Mouse (Mus musculus) erythroblast, adult 5-6 weeks (primary cell): Measurements from ENCODE around the gene Car6. TPM values are rescaled to one million over a fixed set of nuclear protein-coding genes. Genes with fewer than 3 reads are reported as not detected.

Source experiments
- ATAC-seq: replicated peaks from 2 replicates; pipeline ENCODE4 v1.8.0; 2016; ENCODE audit warnings: moderate number of reproducible peaks, mild to moderate bottlenecking, moderate TSS enrichment, inconsistent platforms; ENCODE audit not compliant: poor library complexity, low FRiP score, severe bottlenecking
- total RNA-seq, 2 experiments: library from RNA; stranded (forward) in 1 of 2; stranded (reverse) in 1 of 2; fragments of 150-400 nt in 1 of 2; fragments of 200-764, 138-1000 nt in 1 of 2; gene quantifications; 2 replicates each; pipeline versions ENCODE4 v1.2.3 to v1.2.4; 2015 to 2017; ENCODE audit warnings: low replicate concordance in 2 of 2

Car6 gene
- total RNA-seq, 2 experiments from 2014 or later: not detected

GRCm38 (mm10) chr4:150230460-150231407 is 29.6 kb upstream of the Car6 start:
- ATAC-seq: no peak

DNA sequence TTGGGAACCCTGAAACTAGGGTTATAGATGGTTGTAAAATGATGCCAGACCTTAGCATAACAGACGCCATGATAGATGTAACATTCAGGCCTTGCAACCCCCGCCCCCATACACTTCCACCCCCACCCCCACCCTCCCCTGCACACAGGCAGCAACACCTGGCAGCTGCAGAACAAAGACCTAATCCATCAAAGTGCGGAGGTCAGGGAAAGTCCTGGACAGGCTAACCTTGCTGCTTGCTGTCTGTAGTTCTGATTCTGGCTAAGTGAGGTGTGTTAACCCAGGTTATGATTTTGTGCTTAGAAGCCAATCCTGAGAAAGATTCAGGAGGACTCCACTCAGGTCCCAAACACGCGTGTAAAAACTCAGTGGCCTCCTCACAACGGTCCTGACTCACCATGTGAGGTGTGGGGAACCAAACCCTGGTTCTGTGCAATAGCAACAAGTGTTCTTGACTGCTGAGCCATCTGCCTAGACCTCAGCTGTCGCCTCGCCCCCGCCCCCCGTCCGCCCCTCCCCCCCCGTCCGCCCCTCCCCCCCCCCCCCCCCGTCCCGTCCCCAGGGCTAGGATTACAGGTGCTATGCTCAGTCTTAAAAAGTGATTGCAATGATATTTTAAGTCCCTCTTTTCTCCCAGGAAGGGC is 28.7 kb upstream of the Car6 start:
- no peak for ATAC-seq

DNA sequence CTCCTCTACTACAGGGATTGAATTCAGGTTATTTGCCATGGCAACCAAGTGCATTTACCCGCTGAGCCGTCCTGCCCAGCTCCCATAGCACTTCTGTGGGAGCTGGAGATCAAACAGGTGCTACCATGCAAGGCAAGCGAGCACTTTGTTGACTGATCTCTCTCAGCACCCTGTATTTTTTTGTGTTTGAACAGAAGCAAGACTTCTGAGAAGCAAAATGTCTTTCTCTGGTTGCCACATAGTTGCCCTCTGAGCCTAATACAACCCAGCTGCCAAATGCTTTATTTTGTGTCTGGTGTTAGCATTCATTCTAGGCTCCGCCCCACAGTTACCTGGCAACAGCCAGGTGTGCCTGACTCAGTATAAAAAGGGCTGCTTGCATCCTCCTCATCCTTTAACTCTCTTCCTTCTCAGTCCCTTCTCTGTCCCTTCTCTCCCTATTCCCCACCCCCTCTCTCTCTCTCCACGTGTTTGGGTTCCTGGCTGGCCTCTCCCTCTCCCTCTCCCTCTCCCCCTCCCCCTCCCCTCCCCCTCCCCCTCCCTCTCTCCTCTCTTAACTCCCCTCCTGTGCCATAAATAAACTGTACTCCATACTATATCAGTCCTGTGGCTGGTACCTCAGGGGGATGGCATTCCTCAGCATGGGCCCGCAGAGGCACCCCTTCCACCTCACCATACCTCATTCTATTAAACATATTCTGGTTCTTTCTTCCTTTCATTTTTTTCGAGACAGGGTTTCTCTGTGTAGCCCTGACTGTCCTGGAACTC is 27.6 kb upstream of the Car6 start:
- ATAC-seq: no peak

GRCm38 (mm10) chr4:150226818-150227688 is 25.9 kb upstream of the Car6 start:
- ATAC-seq: no peak

DNA sequence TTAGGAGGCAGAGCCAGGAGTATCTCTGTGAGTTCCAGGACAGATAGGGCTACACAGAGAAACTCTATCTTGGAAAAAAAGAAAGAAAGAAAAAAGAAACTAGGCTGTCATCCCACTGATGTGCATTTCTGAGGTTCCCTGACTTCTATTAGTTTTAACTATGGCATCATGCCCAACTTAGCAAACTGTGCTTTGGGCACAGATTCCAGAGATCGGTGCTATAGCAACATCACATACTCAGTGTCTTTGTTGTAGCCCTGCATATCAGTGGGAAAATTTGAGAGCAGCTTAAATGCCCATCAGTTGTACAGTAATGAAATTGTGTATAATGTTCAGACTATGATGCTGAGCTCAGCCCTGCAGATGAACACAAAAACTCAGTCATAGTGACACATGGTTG is 24.6 kb upstream of the Car6 start:
- ATAC-seq: no peak

DNA sequence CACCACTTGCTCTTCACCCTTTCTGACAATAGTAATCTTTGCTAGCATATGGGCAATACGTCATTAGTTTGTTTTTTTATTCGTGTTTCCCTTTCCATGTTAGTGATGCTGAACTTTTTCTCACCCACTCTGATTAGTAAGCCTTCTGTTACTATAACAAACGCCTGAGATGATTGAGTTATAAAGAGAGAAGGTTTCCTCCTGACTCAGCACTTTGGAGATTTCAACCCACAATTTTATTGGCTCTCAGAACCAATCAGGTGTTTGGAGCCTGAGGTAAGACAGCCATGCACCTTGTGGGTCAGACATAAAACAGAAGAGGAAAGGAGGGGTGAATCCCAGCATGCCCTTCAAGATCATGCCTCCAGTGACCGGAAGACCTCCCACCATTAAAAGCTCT is 22.7 kb upstream of the Car6 start:
- no peak for ATAC-seq

DNA sequence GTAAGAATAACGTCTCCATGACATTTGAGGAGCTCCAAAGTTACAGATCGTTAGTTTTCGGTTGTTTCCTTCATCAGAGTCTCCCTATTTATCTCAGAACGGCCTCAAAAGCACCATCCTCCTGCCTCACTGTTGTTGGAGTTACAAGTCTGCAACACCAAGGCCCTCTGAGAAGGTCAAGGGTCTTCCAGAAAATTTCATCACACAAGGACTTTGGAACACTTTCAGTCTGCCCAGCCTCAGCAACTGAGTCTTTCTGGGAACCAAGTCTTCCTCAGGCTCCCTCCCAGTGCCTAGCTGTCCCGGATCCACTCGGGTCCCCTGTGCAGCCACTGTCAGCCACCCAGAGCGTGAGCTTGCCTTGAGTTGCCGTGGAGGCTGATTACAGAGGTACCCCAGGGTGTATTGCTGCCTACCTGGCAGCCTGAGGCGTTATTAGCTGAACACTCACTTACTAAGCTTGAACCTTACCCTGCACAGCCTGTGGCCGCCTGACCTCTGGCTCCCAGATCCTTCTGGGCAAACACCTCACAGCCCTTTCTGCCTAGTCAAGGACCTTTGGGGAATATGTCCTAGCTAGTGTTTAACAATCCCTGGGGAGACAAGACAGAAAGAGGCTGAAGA is 20.0 kb upstream of the Car6 start:
- ATAC-seq: no peak

DNA sequence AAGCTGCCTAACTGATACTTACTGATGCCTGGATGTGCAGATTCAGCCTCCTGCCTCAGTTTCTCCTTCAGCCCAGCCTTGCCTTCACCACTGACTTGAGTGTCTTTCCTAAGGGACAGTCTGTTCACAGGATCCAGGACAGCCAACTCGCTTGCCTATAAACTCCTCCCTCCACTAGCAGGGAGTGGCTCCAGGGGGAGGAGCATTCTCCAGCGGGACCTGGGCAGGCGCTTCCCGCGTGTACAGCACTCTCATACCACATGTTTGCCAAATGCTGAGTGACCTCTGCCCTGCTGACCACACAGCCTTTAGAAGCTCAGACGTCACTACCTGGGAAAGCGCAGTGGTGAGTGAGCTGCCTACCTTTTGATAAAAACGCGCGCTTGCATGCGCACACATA is 19.5 kb upstream of the Car6 start:
- ATAC-seq: no peak

- no peak for ATAC-seq
Measured at GRCm38 (mm10) chr4:150219501-150220292, 18.6 kb upstream of the Car6 start.

GRCm38 (mm10) chr4:150217935-150218334 is 16.8 kb upstream of the Car6 start:
- ATAC-seq: no peak

DNA sequence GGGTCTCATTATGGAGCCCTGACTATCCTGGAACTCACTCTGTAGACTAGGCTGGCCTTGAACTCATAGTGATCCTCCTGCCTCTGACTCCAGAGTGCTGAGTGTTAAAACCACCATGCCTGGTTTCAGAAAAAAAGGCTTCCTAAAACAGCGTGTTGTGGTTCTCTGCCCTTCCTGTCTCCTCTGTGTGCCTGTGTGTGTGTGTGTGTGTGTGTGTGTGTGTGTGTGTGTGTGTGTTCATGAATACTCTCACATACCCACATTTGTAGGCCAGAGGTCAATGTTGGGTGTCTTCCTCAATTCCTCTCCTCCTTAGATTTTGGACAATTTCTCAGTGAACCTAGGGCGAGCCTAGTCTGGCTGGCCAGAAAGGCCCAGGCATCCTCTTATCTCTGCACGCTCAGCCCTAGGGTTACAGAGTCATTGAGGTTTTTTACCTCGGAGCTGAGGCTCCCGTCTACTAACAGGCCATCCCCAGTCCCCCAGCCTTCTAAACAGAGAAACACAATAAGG is 16.0 kb upstream of the Car6 start:
- ATAC-seq: no peak

- no peak for ATAC-seq
Measured at GRCm38 (mm10) chr4:150216423-150216822, 15.3 kb upstream of the Car6 start.

GRCm38 (mm10) chr4:150213910-150214309 is 12.8 kb upstream of the Car6 start:
- ATAC-seq: no peak; the same call in 1 of the 2 replicates

DNA sequence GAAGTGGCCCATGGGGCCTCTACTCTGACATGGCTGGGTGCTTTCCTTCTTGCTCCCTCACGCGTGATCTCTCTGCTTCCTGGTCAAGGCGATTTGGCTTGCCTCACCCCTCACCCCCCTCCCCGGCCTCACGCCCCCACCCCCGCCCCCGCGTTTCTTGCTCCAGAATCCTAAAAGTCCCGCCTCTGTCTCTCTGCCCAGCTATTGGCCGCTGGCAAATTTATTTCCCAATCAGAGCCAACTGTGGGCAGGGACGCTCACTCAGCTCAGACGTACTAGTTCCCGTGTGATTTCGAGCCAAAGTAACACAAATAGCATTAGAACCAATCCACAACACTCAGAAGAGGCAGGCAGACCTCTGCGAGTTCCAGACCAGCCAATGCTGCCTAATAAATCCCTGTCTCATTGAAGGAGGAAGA is 11.4 kb upstream of the Car6 start:
- ATAC-seq: no peak

GRCm38 (mm10) chr4:150211930-150212552 is 10.9 kb upstream of the Car6 start:
- no peak for ATAC-seq

GRCm38 (mm10) chr4:150210306-150210705 is 9.2 kb upstream of the Car6 start:
- ATAC-seq: no peak

DNA sequence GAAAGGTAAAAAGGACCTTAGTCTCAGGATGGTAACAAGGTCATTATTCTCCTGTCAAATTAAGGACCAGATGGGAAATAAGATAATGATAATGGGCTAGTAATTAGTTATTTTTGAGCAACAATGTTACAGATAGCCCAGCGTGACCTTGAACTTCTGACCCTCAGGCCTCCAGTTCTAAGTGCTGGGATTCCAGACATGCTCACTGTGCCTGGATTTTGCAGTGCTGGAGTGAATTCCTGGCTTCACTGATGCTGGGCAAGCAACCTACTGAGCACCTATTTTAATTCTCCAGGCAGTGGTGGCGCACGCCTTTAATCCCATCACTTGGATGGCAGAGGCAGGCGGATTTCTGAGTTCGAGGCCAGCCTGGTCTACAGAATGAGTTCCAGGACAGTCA is 8.6 kb upstream of the Car6 start:
- no peak for ATAC-seq

DNA sequence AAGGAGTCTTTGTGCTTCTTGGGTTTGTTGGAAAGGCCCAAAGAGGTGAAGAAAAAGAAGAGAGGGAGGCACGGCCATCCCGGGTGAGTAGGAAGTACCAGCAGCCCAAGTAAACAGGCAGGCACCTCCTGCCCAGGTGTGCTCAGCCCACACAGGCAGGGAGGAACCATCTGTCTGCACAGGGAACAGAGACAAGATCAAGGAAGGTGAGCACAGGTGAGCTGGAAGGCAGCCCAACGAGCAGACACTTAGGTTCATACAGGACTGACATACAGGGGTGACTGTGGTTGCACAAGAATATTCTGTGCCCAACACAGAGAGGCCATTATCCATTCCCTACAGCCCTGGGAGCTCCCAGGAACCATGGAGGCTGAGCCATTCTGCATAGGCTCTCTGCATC is 3.7 kb upstream of the Car6 start:
- no peak for ATAC-seq
